ENCODE assay signal across 8 mouse cellular contexts in the genomic region with DNA sequence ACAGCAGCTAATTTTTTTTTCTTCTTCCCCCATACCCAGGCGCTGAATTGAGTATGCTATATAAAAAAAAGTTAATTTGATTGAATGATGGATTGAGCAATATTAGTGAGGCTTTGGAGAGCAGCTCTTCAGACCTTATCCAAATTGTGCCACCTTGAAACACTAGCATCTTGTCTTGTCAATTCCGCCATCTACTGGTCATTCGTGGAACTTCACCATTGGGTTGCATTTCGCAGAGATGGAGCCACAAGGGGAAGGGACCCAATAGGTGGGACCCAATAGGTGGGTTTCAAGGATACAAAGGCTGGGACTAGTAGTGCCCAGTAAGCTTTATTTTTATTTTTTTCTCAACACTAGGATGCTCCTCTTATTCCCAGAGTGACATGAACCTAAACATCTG. TPM values are rescaled to one million over a fixed set of nuclear protein-coding genes. Genes with fewer than 3 reads are reported as not detected.
DNase-seq lines count a peak whose midpoint lies in the region; TF ChIP-seq lines count a peak whose summit lies in the region.
"Had no signal": no experiment of that assay in that cellular context is flagged by ENCODE, and none has a peak within 500 bp of the region (broad histone marks: within the 10 kb centered on the region; RNA-seq: fewer than 3 reads in every experiment).

No protein-coding gene starts in this region.

- 0 out of 2 replicates have a peak, but pooled peaks cover 2% of the 10 kb centered on the region for H3K4me1 ChIP-seq in cerebellum, adult 2 months (ENCODE audit: control insufficient read depth, insufficient read depth, low read length)
- peaks cover 3% of the 10 kb centered on the region; the same call in 1 of the 2 replicates for H3K4me1 ChIP-seq in small intestine, adult 2 months (ENCODE audit: control insufficient read depth, insufficient read depth, insufficient read length, low read length)

- peak; percentile 76; the same call in 1 of the 2 replicates for TF ChIP-seq CTCF in cerebellum, adult 2 months (IDR thresholded peaks at IDR 0.05; ENCODE audit: borderline replicate concordance, insufficient read depth, low read depth, low read length)
- peak; percentile 53; the same call in 1 of the 2 replicates for TF ChIP-seq CTCF in small intestine, adult 2 months (IDR thresholded peaks at IDR 0.05; ENCODE audit: extremely low read depth, insufficient read length, insufficient replicate concordance, low read depth, low read length)

- H3K27me3 ChIP-seq in cerebellum, adult 2 months (ENCODE audit: control insufficient read depth, insufficient read depth, low read length): no peaks in the 10 kb centered on the region
- peaks cover 3% of the 10 kb centered on the region; the same call in 1 of the 2 replicates for H3K27me3 ChIP-seq in small intestine, adult 2 months (ENCODE audit: control insufficient read depth, insufficient read depth, low read length)

- intact Hi-C loops in gastrocnemius, postnatal 14 days (cut with DNase I; ENCODE audit: low total_unique reads): loop anchor here (1.0 kb wide), 1 partner anchor 100 kb away; no protein-coding TSS in a partner anchor

- WGBS in cerebellum, adult 2 months: 2% methylated on average over 4 of the region's 4 CpGs
- 3% methylated on average over 4 of the region's 4 CpGs for WGBS in small intestine, adult 2 months

- H3K4me3 ChIP-seq in cerebellum, adult 2 months (replicated peaks; ENCODE audit: insufficient read depth, low read depth, low read length): no peak overlapping the region
- H3K4me3 ChIP-seq in small intestine, adult 2 months (ENCODE audit: low read depth, low read length): no peak overlapping the region

- no peaks in the 10 kb centered on the region for H3K36me3 ChIP-seq in small intestine, adult 2 months (ENCODE audit: control insufficient read depth, insufficient read depth, low read length)

- no peak overlapping the region for H3K27ac ChIP-seq in cerebellum, adult 2 months (ENCODE audit: insufficient read depth, low read length)
- no peak overlapping the region for H3K27ac ChIP-seq in small intestine, adult 2 months (ENCODE audit: insufficient read depth, low read depth, low read length)

- DNase-seq in CD8-positive naive resting alpha-beta T cell, adult 2 months (ENCODE audit: low read depth in 2 of 2, low spot score in 2 of 2): peak; percentile 83 to 90
- peak; percentile 33 for DNase-seq in MEL-GATA-1-ER (ENCODE audit: extremely low read depth, low read depth)
- DNase-seq in cerebellum, adult 2 months: peak; percentile 44 to 57
- peak; percentile 57 for DNase-seq in gastrocnemius, postnatal 14 days
- peak; percentile 81 for DNase-seq in layer of hippocampus, adult 9-10 months (ENCODE audit: low spot score)
- peak; percentile 92 for DNase-seq in lung, postnatal 36 days

- TF ChIP-seq POLR2A in cerebellum, adult 2 months (IDR thresholded peaks at IDR 0.05; ENCODE audit: borderline replicate concordance, insufficient read depth, low read length): no peak
- TF ChIP-seq POLR2A in small intestine, adult 2 months (IDR thresholded peaks at IDR 0.05; ENCODE audit: low read depth, low read length): no peak

RNA-seq across cellular contexts. Expression of gene Btnl2, which starts 5.2 kb away (rescaled TPM):
- not detected in 2 replicates for polyA plus RNA-seq in cerebellum, adult 2 months (2012; rRNA removed)
- under 1 TPM; 0.39 to 0.42 TPM for total RNA-seq in gastrocnemius, postnatal 14 days (2021)
- polyA plus RNA-seq in small intestine, adult 2 months (2012; rRNA removed): 43.4 and 105 TPM in 2 replicates

RNA-seq across cellular contexts. Expression of gene H2-Eb2, which starts 24.0 kb away (rescaled TPM):
- 0.08 and 0.10 TPM in 2 replicates for polyA plus RNA-seq in cerebellum, adult 2 months (2012; rRNA removed)
- not detected for total RNA-seq in gastrocnemius, postnatal 14 days (2021)
- polyA plus RNA-seq in small intestine, adult 2 months (2012; rRNA removed): 0.44 and 1.2 TPM in 2 replicates

RNA-seq across cellular contexts. Expression of gene Btnl1, which starts 27.5 kb away (rescaled TPM):
- not detected in 2 replicates for polyA plus RNA-seq in cerebellum, adult 2 months (2012; rRNA removed)
- total RNA-seq in gastrocnemius, postnatal 14 days (2021): not detected
- 78.7 and 178 TPM in 2 replicates for polyA plus RNA-seq in small intestine, adult 2 months (2012; rRNA removed)
- polyA plus RNA-seq: lung, embryonic 16.5 days had no signal

RNA-seq across cellular contexts. Expression of gene H2-Eb1, which starts 43.8 kb away (rescaled TPM):
- polyA plus RNA-seq in cerebellum, adult 2 months (2012; rRNA removed): 2.9 and 3.8 TPM in 2 replicates
- 1 to 10 TPM; 2.8 to 3.7 TPM for total RNA-seq in gastrocnemius, postnatal 14 days (2021)
- 91.6 and 398 TPM in 2 replicates for polyA plus RNA-seq in small intestine, adult 2 months (2012; rRNA removed)

RNA-seq across cellular contexts. Expression of gene BC051142, which starts 49.2 kb away (rescaled TPM):
- polyA plus RNA-seq in cerebellum, adult 2 months (2012; rRNA removed): 5.8 and 6.5 TPM in 2 replicates
- under 1 TPM in 1 of 2 experiments, not detected in 1; 0.21 TPM for total RNA-seq in gastrocnemius, postnatal 14 days (2021)
- polyA plus RNA-seq in small intestine, adult 2 months (2012; rRNA removed): not detected in 2 replicates

Comparison
In these comparisons a context has a peak if more than half of its experiments do, and no peak if none do; other contexts are left out.
1. DNase-seq: peak in every context shown above with its lines; median percentile 92 in lung, postnatal 36 days; 86 in CD8-positive naive resting alpha-beta T cell, adult 2 months; 81 in layer of hippocampus, adult 9-10 months; 57 in gastrocnemius, postnatal 14 days; 50 in cerebellum, adult 2 months; 33 in MEL-GATA-1-ER.
2. RNA of gene Btnl2, which starts 5.2 kb away (polyA plus RNA-seq): 43.4 to 105 TPM in small intestine, adult 2 months; not detected in cerebellum, adult 2 months; every median in the first group is over 10 times any median in the second.
3. RNA of gene Btnl1, which starts 27.5 kb away (polyA plus RNA-seq): 78.7 to 178 TPM in small intestine, adult 2 months; not detected in cerebellum, adult 2 months; every median in the first group is over 10 times any median in the second.